Mouse (Mus musculus): ENCODE measurements around the gene Filip1l.

DNA sequence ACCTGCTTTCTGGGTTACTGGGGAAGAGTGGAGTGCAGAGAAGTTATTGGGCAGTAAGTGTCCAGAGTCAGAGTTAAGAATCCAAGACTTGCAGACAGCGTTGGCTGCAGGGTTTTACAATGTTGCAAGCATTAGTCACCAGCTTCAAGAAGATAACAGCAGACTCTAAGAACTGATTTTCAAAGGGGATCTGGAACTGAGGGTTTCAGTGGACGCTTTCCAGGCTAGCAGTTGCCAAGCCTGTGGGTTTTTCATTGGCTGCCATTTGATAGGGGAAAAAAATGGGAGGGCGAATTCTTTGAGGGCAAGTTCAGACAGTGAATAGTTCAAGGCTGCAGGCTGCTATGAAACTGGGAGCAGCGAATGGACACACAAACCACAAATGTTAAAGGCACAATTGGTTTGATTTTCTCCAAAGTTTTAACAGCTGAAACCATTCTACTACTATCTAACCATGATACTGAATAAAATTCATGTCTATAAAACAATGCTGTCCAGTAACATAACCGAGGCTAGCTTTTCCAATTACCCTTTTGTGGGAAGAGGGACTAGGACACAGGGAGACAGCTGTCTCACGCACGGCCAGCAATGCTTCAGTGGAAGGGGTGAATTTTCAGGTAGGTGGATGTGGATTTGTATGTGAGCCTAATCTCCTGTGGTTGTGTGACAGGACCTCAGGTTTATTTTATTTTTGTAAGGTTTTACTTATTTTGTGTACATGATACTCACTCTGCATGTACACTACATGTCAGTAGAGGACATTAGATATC, 74.8 kb downstream of the Filip1l start:
- TF ChIP-seq CTCF (IDR thresholded peaks at IDR 0.05; ENCODE audit: borderline replicate concordance, insufficient read depth, low read length), result no peak
- 0 out of 2 replicates have a peak, but pooled peaks have one; percentile 34 for TF ChIP-seq POLR2A (IDR thresholded peaks at IDR 0.05; ENCODE audit: low read depth, low read length)
